Mouse (Mus musculus) frontal cortex, postnatal 25 days (tissue): ENCODE results near the gene Olfr361.
"Not testable (repeated sequence)": the region's sequence is repeated elsewhere in the genome, so short reads cannot be mapped to it uniquely, and the experiment has no call there.

Experiments used
- DNase-seq, 2 experiments: peaks; one replicate each; pipeline ENCODE4 v3.0.0; 2022; ENCODE audit warnings: low spot score in 2 of 2

Olfr361 gene

GRCm38 (mm10) chr2:37089190-37089589 lies at the start of gene Olfr361:
Olfr361 (minus strand) TSS chr2:37089290.
- not testable (repeated sequence) for DNase-seq

DNA sequence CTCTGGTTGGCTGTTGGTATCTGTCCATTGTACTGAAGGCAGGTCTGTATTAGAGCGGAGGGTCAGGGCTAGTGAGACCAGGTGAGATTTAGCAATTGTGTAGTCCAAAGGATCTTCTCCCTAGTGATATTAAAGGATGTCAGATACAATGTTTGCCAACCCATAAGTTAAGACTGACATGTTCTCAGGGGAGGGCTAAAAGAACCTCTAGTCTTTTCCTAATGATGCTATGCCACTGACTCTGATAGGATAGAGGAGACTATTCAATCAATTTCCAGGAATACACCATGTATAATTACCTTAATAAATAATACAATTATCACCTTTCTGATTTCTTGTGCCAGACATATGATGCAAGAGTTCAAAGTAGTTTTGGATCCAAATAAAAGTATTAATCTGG lies 28.7 kb upstream of the Olfr361 start, which contains the start of gene Olfr362:
TSS of gene Olfr362 (minus strand) at position 101 of the 400 bp plus-strand sequence.
- no peak for DNase-seq

- no peak for DNase-seq
These were observed 23.6 kb downstream of the Olfr361 start, which contains the start of gene Olfr360 for GRCm38 (mm10) chr2:37065446-37065845. Olfr360 (plus strand) TSS chr2:37065746.
